Mouse (Mus musculus) olfactory bulb, adult 2 months (tissue): ENCODE results near the gene Rdh16.

Experiments used
- CTCF ChIP-seq: fragments of 200-500 bp; IDR thresholded peaks from 2 replicates; pipeline ENCODE4 v1.5.1; 2012; ENCODE audit warnings: low read depth, mild to moderate bottlenecking, low read length, moderate library complexity; ENCODE audit not compliant: insufficient read depth
- POLR2A ChIP-seq: fragments of 200-500 bp; IDR thresholded peaks from 2 replicates; pipeline ENCODE4 v1.6.1; 2012; ENCODE audit warnings: mild to moderate bottlenecking, low read depth, low read length, moderate library complexity; ENCODE audit not compliant: insufficient read depth

- TF ChIP-seq CTCF (no peak), POLR2A (no peak)
Observed at GRCm38 (mm10) chr10:127840776-127841175, 39.8 kb downstream of the Rdh16 start.
